Mouse (Mus musculus) ES-E14 (cell line): ENCODE results near the gene Svop. TPM values are rescaled to one million over a fixed set of nuclear protein-coding genes. Genes with fewer than 3 reads are reported as not detected.

Experiments
- DNase-seq: peaks from one replicate; pipeline ENCODE4 v3.0.0-alpha.2; 2013; ENCODE audit warnings: low read depth, low spot score
- H3K27ac ChIP-seq: 2 replicates; pipeline ENCODE4 v1.5.1; 2012; ENCODE audit warnings: low read depth, mild to moderate bottlenecking, low read length, moderate library complexity, mixed read lengths; ENCODE audit not compliant: poor library complexity, insufficient read depth, severe bottlenecking
- H3K36me3 ChIP-seq: 2 replicates; pipeline ENCODE4 v1.6.1; 2012; ENCODE audit warnings: mild to moderate bottlenecking, low read length, moderate library complexity, mixed read lengths; ENCODE audit not compliant: control insufficient read depth, poor library complexity, insufficient read depth, severe bottlenecking
- H3K4me1 ChIP-seq, 2 experiments: fragments of 150-350 bp in 1 of 2; sonication (generic) in 1 of 2; 2 replicates each; pipeline ENCODE4 v1.6.1; 2012; ENCODE audit warnings: low read length in 2 of 2, mild to moderate bottlenecking in 1 of 2, mixed read lengths in 1 of 2; ENCODE audit not compliant: control insufficient read depth in 2 of 2, insufficient read depth in 2 of 2, poor library complexity in 1 of 2
- H3K4me3 ChIP-seq, 2 experiments: fragments of 150-350 bp in 1 of 2; sonication (generic) in 1 of 2; 2 replicates each; pipeline ENCODE4 v1.5.1; 2012; ENCODE audit warnings: low read length in 2 of 2, low read depth in 1 of 2, mild to moderate bottlenecking in 1 of 2, mixed read lengths in 1 of 2; ENCODE audit not compliant: insufficient read depth in 1 of 2, poor library complexity in 1 of 2, severe bottlenecking in 1 of 2
- H3K9ac ChIP-seq: 2 replicates; pipeline ENCODE4 v1.6.1; 2012; ENCODE audit warnings: low read depth, mild to moderate bottlenecking, low read length, mixed read lengths; ENCODE audit not compliant: poor library complexity, insufficient read depth, severe bottlenecking
- H3K9me3 ChIP-seq: fragments of 150-350 bp; sonication (generic); 2 replicates; pipeline ENCODE4 v1.6.1; 2012; ENCODE audit warnings: low read depth, mild to moderate bottlenecking, low read length; ENCODE audit not compliant: control insufficient read depth, insufficient read depth
- CHD2 ChIP-seq: IDR thresholded peaks from 2 replicates; pipeline ENCODE4 v1.6.1; 2014; ENCODE audit warnings: mild to moderate bottlenecking, low read depth, low read length, inconsistent platforms
- HCFC1 ChIP-seq: IDR thresholded peaks from 2 replicates; pipeline ENCODE4 v1.6.1; 2012; ENCODE audit warnings: low read length, inconsistent platforms, borderline replicate concordance; ENCODE audit not compliant: insufficient read depth
- MAFK ChIP-seq: IDR thresholded peaks from 2 replicates; pipeline ENCODE4 v1.6.1; 2014; ENCODE audit warnings: mild to moderate bottlenecking, low read depth, low read length, inconsistent platforms; ENCODE audit not compliant: insufficient read depth
- ZC3H11A ChIP-seq: IDR thresholded peaks from 2 replicates; pipeline ENCODE4 v1.6.1; 2012; ENCODE audit warnings: low read depth, mild to moderate bottlenecking, inconsistent platforms, low read length, borderline replicate concordance
- ZNF384 ChIP-seq: IDR thresholded peaks from 2 replicates; pipeline ENCODE4 v1.6.1; 2012; ENCODE audit warnings: low read depth, low read length, inconsistent platforms
- in situ Hi-C, 2 experiments: fragments of 600-800 bp; cut with MboI; formaldehyde crosslinking; loops; one replicate each; pipeline ENCODE4 v1.15.1; 2025; ENCODE audit warnings: low sequenced_read_pairs in 2 of 2, inconsistent platforms in 1 of 2; ENCODE audit not compliant: unreplicated experiment in 2 of 2
- total RNA-seq: library from RNA; depleted of rRNA; stranded (reverse); fragments of 300-350 nt; gene quantifications from 2 replicates; pipeline ENCODE4 v1.2.3, GENCODE M21; 2012

Gene Svop
- total RNA-seq, 1 experiment: 4.9 TPM

GRCm38 (mm10) chr5:114100390-114101099 lies 9.2 kb upstream of the Svop start:
- peak overlapping the region; percentile 85 for H3K9ac ChIP-seq
- H3K36me3 ChIP-seq: peaks cover 2% of the 10 kb centered on the region; the same call in 1 of the 2 replicates
- TF ChIP-seq CHD2 (no peak), HCFC1 (no peak), ZC3H11A (no peak), MAFK (no peak), ZNF384 (no peak)
- no peak for DNase-seq
- no peaks in the 10 kb centered on the region for H3K9me3 ChIP-seq
- H3K4me1 ChIP-seq: peaks cover 0 to 7% of the 10 kb centered on the region in 2 experiments; a peak in 1 of 4 replicates
- peak overlapping the region; percentile 67 to 96 for H3K4me3 ChIP-seq
- in situ Hi-C loops: no loop called here
- no peak overlapping the region for H3K27ac ChIP-seq

DNA sequence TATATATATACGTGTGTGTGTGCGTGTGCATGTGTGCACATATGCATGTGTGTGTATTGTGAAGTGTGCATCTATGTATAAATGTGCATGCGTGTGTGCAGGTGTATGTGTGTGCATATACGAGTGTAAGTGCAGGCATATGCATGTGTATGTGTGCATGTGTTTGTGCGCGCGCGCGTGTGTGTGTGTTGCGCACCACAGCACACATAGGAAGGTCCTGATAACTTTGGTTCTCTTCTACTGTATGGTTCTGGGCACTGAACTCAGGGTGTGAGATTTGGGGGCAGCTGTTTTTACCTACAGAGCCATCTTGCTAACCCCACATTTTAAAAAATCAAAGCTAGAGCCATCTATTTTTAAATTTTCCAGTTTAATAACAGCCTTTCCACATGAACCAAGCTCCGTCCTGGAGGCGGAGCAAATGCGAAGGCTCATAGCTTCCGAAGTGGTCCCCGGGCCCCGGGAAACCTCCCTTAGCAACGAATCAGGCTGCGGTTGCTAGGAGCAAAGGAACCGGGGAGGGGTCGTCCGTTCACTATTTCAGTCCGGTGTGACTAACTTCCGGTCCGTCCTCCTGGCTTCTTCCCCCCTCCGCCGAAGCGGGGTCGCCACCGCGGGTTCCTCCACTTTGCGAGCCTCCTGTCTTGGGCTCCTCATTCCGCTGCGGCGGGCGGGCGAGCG lies 8.5 kb upstream of the Svop start:
- H3K9ac ChIP-seq: peak overlapping the region; percentile 85
- H3K36me3 ChIP-seq: peaks cover 2% of the 10 kb centered on the region; the same call in 1 of the 2 replicates
- H3K4me1 ChIP-seq: peaks cover 0 to 7% of the 10 kb centered on the region in 2 experiments; a peak in 1 of 4 replicates
- DNase-seq: peak; percentile 90
- no peaks in the 10 kb centered on the region for H3K9me3 ChIP-seq
- no peak overlapping the region for H3K27ac ChIP-seq
- TF ChIP-seq ZC3H11A (no peak), ZNF384 (no peak), CHD2 (no peak; the same call in 1 of the 2 replicates), HCFC1 (peak; percentile 91)
- in situ Hi-C loops: no loop called here
- H3K4me3 ChIP-seq: peak overlapping the region; percentile 67 to 96

DNA sequence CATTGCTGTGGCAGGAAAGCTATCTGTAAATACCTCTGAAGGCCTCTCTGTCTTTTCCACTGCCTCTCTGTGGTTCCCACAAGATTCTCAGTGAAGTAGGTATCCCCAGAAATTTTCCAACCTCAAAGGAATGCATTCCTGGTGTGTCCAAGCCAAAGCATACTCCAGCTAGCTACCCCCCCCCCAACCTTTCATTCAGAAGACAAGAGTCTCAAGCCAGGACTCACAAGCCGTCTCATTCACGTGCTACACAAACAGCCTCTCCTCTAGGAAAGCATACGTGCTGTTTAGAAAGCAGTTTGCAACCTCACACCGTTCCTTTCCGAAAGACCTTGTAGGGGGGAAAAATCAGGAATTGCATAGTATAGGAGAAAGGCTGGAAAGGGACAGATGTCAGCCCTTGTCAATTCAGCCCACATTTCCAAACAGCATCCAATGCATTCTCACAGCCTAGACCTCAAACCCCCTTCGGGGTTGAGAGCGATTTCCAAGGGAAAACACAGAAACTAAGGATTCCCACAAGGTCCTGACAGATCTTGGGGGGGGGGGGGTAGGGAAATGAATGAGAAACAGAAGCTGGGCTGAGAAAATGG lies 853 bp downstream of the Svop start:
- TF ChIP-seq HCFC1: no peak
- TF ChIP-seq ZNF384: no peak
- TF ChIP-seq ZC3H11A: no peak
- no peak for TF ChIP-seq CHD2
- TF ChIP-seq MAFK: no peak
- Histone ChIP-seq H3K9me3 (no peaks in the 10 kb centered on the region), H3K36me3 (no peaks in the 10 kb centered on the region), H3K4me3 (peak overlapping the region; percentile 66 to 84), H3K27ac (no peak overlapping the region; the same call in 1 of the 2 replicates), H3K9ac (peak overlapping the region; percentile 68; the same call in 1 of the 2 replicates), H3K4me1 (peaks cover 0 to 3% of the 10 kb centered on the region in 2 experiments; a peak in 1 of 4 replicates)
- in situ Hi-C loops: no loop called here
- DNase-seq: no peak

GRCm38 (mm10) chr5:114087875-114088480 lies 3.4 kb downstream of the Svop start:
- H3K27ac ChIP-seq: no peak overlapping the region
- H3K4me1 ChIP-seq: peaks cover 0 to 3% of the 10 kb centered on the region in 2 experiments; a peak in 1 of 4 replicates
- DNase-seq: no peak
- no peaks in the 10 kb centered on the region for H3K9me3 ChIP-seq
- no peak overlapping the region for H3K4me3 ChIP-seq
- TF ChIP-seq MAFK (no peak), ZNF384 (no peak), HCFC1 (no peak), ZC3H11A (no peak), CHD2 (no peak)
- no peaks in the 10 kb centered on the region for H3K36me3 ChIP-seq
- H3K9ac ChIP-seq: no peak overlapping the region
- in situ Hi-C loops: no loop called here
